Mouse (Mus musculus) frontal cortex, postnatal 10 days (tissue): ENCODE results near the gene Iscu.
A peak's percentile ranks its signal among the peaks of the same experiment; 100 is the strongest.

ENCODE experiments used
- DNase-seq, 2 experiments: peaks; one replicate each; pipeline ENCODE4 v3.0.0; 2022; ENCODE audit warnings: low spot score in 2 of 2, mixed read lengths in 1 of 2

The Iscu gene

DNA sequence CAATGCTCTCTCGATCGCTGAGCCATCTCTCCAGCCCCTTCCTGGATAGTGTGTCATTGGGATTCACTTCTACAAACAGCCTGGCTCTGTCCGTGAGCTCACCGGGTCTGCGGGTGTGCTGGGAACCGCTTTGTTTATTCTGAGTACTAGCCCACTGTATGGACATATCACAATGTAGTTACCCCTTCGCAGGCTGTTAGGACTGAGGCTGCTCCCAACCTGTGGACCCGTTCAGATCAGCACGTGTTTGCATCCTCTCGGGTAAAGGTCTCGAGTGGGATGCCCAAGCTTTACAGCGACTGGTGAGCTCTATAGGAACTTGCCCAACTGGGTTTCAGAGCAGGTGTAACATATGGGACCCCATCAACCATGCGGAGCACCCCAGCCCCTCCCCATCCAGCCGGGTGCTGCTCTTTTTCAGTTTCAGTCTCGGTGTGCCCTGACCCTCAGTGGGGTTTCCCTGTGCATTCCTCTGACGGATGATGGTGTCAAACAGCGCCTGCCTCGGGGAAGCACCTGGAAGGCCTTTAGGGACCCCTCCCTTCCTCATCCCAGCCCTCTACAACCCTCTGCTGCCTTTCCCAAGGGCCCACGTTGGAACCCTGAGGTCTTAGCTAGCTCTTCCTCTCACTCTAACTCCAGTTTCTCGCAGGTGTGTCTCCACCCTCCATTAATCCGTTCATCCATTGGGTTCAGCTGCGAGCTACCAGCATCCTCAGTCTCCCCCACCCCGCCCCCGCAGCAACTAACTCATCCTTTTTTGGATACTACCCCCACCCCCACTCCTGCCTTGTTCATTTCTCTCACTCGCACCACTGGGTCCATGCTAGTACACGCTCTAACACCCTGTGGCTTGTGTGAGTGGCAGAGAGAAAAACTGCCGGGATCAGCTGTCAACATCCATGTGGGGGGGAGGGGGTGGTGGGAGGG, 41.8 kb downstream of the Iscu start:
- DNase-seq = no peak

DNA sequence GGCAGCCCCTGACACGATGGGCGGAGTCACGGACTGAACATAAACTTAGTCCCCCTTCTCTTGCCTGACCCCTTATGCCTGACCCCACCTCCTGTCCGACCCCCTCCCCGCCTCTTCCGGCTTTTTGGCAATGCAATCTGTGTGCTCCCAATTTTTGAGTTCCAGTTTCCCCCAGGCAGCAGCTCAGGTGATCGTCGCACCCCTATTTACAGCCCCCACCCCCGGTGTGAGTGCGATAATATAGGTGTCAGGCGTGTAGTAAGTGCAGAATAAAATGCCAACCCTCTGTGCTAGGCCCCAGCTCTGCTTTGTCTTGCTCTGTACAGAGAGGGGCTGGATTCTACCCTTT, 42.5 kb downstream of the Iscu start:
- DNase-seq = no peak

DNA sequence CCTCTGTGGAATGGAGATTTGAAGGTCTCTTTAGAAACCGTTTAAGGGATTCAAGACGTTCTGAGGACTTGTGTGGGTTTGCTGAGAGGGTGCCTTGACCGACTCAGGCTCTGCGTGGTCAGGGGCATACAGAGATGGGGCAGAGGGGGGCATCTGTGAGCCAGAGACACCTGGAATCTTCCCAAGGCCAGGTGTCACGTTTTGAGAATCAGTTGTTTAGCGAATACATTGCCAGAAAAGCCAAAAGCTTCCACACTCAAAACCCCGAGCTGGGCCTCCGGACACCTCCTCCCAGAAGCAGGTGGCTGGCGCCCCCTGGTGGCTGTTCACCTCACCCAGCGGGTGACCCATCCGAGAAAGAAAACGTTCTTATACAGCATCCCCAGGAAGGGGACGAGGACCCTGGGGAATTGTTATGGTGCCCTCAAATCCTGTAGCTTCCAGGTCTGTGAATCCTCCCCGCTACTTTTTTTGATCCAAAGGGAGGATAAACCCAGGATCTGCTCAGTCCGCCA, 43.1 kb downstream of the Iscu start:
- peak in 1 of 2 experiments; percentile 57 for DNase-seq

DNA sequence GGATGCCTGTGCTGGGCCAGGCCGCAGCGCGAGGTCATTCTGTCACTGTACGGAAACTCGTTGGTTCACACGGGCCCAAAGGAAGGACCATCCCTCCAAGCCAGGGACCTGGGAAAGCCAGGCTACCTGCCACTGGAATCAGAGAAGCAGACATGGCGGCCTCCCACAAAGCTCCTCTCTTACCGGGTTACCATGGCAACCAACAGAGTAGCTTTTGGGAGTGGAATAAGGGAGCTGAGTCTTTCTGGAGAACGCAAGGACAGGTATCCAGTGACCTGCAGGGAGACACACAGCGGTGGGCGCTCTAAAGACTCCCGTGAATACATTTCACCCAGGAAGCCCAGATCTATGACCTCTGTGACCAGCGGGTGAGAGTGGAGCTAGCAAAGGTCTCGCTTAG, 46.0 kb downstream of the Iscu start:
- DNase-seq = no peak

DNA sequence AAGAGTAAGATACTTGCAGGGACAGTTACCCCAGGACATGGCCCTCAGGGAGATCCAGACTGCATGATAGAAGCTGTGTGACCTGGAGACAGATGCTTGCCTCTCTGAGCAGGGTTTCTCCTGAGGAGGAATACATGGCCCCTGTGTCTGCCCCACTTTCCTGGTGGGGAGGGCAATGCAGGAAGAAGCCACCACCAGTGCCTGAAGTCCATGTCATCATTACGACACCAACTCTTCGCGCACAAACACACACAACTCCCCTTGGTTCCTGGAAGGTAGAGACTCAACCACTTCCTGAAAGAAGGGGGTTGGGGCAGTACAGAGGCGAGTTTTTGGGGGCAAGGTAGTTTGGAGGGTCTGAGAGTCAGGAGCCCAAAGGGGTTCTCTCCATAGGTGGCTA, 51.7 kb downstream of the Iscu start:
- no peak for DNase-seq

DNA sequence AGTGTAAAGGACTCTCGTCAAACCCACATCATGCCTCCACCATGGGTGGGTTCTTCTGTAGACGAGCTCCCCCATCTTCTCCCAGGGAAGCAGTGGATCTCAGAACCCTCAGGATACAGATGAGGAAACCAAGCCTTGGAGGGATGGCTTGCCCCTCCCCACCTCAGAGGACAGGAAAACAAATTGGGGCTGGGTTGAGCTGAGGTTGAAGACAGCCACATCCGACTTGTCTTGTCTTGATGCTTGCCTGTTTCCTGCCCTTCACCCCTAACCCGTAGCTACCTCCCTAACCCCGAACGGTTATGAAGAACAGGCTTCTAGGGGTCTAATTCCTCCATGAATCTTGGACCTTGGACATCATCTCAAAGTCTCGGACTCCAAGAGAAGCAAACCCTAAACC, 53.0 kb downstream of the Iscu start:
- no peak for DNase-seq

DNA sequence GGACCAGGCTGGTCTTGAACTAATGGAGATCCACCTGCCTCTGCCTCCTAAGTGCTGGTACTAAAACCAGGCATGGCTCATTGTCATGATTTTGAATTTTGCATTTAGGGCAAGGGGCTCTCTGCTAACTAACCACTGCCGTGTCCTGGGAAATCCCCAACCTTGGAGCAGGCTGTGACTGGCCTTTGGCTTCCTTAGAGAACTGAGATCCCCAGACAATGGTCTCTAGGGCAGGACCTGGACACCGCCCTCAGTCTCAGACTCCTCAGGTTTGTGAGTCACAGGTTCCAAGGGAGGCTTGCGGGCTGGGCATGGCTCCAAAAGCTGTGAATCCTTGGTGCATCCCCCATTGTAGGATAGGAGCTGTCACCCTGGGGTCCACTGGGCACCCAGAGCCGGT, 54.1 kb downstream of the Iscu start:
- DNase-seq = no peak
